Mouse (Mus musculus): ENCODE data around the gene Ktn1.

Ktn1 gene

DNA sequence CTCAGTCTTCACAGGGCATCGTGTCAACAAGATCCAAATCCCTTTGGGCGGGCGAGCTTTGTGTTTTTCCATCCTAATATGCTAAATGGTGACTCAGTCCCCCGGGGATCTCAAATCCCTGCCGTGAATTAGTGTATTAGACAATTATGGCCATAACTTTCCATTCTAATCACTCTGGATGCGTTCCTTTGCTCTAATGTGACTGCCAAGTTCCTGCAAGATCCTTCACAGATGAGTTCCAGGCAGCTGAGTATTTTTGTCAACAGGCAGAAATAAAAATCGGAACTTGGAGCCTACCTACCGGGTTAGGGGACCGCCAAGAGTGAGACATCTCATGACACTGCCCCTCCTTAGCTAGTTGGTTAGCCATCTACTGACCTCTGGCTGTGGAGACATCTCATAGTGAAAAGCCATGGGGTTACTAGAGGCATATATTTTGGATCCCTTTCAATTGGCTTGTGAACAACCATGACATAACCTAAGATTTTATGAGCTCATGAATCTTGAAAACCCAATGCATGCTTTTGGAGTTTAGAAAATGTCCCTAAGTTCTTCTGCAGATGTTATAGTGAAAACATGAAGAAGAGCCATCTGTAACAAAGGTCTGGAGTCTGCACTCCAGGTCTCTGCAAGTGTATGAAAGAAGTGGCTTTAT lies 108.3 kb downstream of the Ktn1 start:
- no peak for DNase-seq

DNA sequence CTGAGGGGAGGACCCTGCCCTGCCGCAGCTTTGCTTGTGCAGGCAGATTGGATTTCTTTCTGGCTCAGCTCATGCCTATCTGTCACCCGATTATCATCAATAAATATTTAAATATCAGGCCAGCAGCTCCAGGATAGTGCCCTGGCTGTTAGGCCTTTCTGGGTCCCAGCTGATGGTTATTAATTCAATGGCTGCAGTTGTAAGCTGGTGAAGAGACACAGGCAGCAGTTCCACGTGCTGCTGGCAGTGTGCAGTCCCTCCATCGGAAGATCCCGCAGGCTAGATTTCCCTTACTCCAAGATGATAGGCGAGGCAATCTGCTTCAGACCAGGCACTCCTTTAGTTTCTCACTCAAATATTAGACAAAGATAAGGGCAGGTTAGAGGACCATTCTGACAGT lies 116.9 kb downstream of the Ktn1 start:
- DNase-seq = no peak

- no peak for DNase-seq
Observed at GRCm38 (mm10) chr14:47765796-47766195, 117.5 kb downstream of the Ktn1 start.

DNA sequence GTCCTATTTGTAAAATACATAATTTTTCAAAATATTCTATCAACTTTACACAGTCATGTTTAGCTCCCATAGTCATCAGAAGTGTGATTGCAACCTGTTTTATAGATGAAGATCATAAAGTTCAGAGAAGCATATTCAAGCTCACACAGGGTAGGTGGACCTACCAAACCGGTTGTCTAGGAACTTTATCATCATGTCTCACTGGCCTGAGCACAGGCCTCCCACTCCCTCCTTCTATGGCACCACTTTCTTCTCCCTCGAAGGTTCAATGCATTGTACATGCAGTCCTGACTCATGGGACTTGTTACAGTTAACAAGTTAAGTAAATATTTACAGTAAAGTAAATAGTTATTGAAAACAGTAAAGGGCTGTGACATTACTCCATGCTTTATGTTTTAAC lies 118.1 kb downstream of the Ktn1 start:
- no peak for DNase-seq

DNA sequence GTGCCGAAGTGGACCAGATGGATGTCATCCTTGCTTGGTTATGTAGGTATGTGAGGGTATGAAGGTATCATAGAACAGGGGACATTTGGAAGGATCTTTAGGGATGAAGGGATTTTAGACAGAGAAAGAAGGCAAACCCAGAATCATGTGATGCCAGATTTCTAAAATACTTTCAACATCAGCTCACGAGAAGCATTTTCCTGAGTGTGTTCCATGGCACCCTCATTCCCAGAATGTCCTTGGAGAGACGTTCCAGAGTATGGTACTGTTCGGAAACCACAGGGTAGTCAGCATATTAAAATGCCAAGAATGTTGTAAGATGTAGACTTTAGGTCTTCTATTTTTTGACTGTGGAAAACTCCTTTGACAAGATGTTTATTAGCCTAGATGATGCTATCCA lies 123.2 kb downstream of the Ktn1 start:
- DNase-seq = no peak

- no peak for DNase-seq
Observed at GRCm38 (mm10) chr14:47775543-47775942, 127.3 kb downstream of the Ktn1 start.

DNA sequence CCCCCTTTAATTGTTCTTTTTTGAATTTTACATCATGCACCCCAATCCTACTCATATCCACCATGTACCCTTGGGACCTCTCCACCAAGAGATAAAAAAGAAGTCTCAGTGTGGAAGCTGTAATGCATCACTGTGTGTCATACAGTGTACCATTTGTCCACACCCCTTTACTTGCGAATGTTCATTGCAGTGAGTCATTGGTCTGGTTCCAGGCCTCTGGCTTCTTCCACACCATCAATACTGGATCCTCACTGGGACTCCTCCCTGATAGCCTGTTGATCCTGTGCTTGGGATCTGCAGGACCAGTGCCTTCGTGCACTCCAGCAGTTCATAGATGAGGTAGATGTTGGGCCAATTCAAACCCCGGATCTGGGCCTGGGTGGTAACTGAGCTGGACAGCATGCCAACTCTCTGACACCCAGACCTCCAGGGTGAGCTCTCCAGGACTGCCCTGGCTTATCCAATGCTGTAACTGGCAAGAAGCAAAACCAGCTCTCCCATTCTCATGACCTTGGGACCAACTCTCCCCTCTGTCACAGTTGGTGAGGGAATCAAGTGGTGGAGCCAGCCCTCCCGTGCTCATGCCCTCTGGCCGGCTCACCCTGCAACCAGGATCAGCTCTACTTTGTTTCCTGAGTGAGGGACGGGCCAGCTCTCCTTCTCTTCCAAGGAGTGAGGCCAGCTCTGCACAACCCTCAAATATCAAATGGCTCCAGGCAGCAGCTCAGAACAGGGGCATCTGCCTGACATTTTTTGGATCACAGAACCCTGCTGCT lies 128.2 kb downstream of the Ktn1 start:
- no peak for DNase-seq

DNA sequence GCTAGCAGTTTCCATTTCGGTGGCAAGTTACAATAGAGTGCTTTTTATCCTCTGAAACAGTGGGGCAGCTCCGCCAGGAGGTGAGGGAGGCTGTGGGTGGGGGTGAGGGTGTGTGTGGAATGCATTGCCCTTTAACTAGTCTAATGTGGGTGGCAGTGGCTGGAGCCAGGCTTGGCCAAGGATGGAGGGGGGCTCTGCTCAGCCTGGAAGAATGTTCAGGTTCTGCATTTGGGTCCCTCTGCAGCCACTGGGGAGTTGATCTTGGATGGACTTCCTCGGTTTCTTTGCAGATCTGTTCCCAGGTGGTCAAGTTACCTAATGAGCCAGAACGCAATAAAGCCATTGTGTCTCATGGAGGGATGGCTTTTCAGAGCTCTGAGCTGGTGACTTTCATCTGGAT lies 137.9 kb downstream of the Ktn1 start:
- no peak for DNase-seq

Measured in thymus, adult 18-20 months (tissue).